Mouse (Mus musculus) intestine, embryonic 14.5 days (tissue): ENCODE measurements around the gene Ahr. TPM values are rescaled to one million over a fixed set of nuclear protein-coding genes. Genes with fewer than 3 reads are reported as not detected.

Experiments used
- ATAC-seq: fragments of 200-750 bp; cut with Nextera tagmentation; replicated peaks from 2 replicates; pipeline ENCODE4 v1.8.0; 2017; ENCODE audit warnings: low read depth, moderate number of reproducible peaks, moderate TSS enrichment, moderate library complexity; ENCODE audit not compliant: low FRiP score, low TSS enrichment
- DNase-seq: peaks from one replicate; pipeline ENCODE4 v3.0.0-alpha.2; 2018; ENCODE audit warnings: low spot score
- H3K27ac ChIP-seq: fragments of 300-500 bp; sonication (generic); 2 replicates; pipeline ENCODE4 v1.5.1; 2014; ENCODE audit warnings: low read depth, mild to moderate bottlenecking, control low read depth
- H3K27me3 ChIP-seq: fragments of 300-500 bp; sonication (generic); replicated peaks from 2 replicates; pipeline ENCODE4 v1.6.1; 2014; ENCODE audit warnings: low read length, control low read depth; ENCODE audit not compliant: control insufficient read depth, insufficient read depth
- H3K36me3 ChIP-seq: fragments of 300-500 bp; sonication (generic); 2 replicates; pipeline ENCODE4 v1.6.1; 2014; ENCODE audit warnings: low read length, control low read depth; ENCODE audit not compliant: control insufficient read depth, insufficient read depth
- H3K4me1 ChIP-seq: fragments of 300-500 bp; sonication (generic); replicated peaks from 2 replicates; pipeline ENCODE4 v1.6.1; 2014; ENCODE audit warnings: low read length, control low read depth, mixed read lengths; ENCODE audit not compliant: control insufficient read depth, insufficient read depth
- H3K4me2 ChIP-seq: fragments of 300-500 bp; sonication (generic); 2 replicates; pipeline ENCODE4 v1.6.1; 2014; ENCODE audit warnings: low read length
- H3K4me3 ChIP-seq: fragments of 300-500 bp; sonication (generic); 2 replicates; pipeline ENCODE4 v1.5.1; 2014; ENCODE audit warnings: low read depth, low read length, control low read depth, mixed read lengths
- H3K9ac ChIP-seq: fragments of 300-500 bp; sonication (generic); 2 replicates; pipeline ENCODE4 v1.6.1; 2014; ENCODE audit warnings: mild to moderate bottlenecking, low read length
- H3K9me3 ChIP-seq: fragments of 300-500 bp; sonication (generic); 2 replicates; pipeline ENCODE4 v1.6.1; 2016; ENCODE audit warnings: low read length, control low read depth; ENCODE audit not compliant: control insufficient read depth
- WGBS: fragments of 180-500 bp; shearing (Covaris S2); extraction: QIAGEN DNeasy Blood & Tissue Kit; methylation state at CpG from one replicate; pipeline ENCODE4 v1.1.7; 2014; 5-methylcytosine and 5-hydroxymethylcytosine counted together
- polyA plus RNA-seq: library from polyadenylated mRNA; unstranded; fragments of >200 nt; fragmentation: Nextera tagmentation; extraction: Ambion mirVana; gene quantifications from 2 replicates; pipeline ENCODE4 v1.2.1, GENCODE M21; 2014

Ahr gene
- polyA plus RNA-seq, 1 experiment from 2014 or later, result 10.2 TPM

DNA sequence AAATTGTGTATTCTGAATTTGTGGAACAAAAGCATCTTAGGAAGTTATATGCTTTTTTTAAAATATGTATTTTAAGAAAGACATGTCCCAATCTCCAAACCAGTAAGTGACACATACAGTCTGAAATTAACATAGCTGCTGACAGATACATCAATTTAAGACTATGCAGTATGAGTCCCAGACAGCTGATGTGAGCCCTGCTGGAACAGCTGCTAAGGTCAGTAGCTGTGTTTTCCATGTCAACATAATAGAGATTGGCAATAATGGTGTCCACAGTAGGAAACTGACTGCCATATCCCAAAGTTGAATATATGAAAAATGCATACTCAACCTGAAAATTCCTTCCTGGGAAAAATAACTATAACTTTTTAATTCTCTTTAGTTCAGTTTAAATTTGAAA is 15.5 kb upstream of the Ahr start:
- Histone ChIP-seq H3K27ac (no peak overlapping the region), H3K27me3 (no peaks in the 10 kb centered on the region), H3K4me1 (no peaks in the 10 kb centered on the region), H3K9me3 (0 out of 2 replicates have a peak, but pooled peaks cover 3% of the 10 kb centered on the region), H3K36me3 (no peaks in the 10 kb centered on the region), H3K4me3 (no peak overlapping the region), H3K9ac (no peak overlapping the region), H3K4me2 (no peak overlapping the region)
- DNase-seq (no peak), ATAC-seq (no peak)

GRCm38 (mm10) chr12:35542836-35543235 is 8.0 kb upstream of the Ahr start:
- Histone ChIP-seq H3K9me3 (no peaks in the 10 kb centered on the region), H3K9ac (no peak overlapping the region), H3K4me1 (no peaks in the 10 kb centered on the region), H3K36me3 (no peaks in the 10 kb centered on the region), H3K27me3 (no peaks in the 10 kb centered on the region), H3K4me3 (no peak overlapping the region), H3K4me2 (no peak overlapping the region), H3K27ac (no peak overlapping the region)
- ATAC-seq, result no peak
- DNase-seq, result no peak
- WGBS, result 70% methylated on average over 3 of the region's 3 CpGs

DNA sequence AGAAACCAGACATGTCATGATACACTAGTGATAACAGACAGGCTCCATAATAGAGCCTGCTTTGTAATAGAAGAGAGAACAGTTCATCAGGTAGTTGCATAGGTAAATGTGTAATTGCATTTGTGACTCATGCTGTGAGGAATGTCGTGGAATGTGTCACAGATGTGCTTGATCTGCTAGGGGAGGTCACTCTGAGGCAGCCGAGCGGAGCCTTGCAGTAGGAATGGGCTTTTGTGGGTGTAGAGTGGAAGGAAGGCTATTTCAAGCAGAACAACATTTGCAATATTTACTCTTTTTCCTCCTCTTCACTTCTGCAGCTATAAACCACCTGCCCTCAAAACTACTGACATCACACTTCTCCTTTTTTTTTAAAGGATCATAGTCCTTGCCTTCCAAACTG is 4.0 kb upstream of the Ahr start:
- no peaks in the 10 kb centered on the region for H3K4me1 ChIP-seq
- no peak overlapping the region for H3K4me3 ChIP-seq
- no peaks in the 10 kb centered on the region for H3K9me3 ChIP-seq
- WGBS, result 45% methylated on average over 3 of the region's 3 CpGs
- ATAC-seq, result no peak
- H3K27me3 ChIP-seq, result 0 out of 2 replicates have a peak, but pooled peaks cover 2% of the 10 kb centered on the region
- H3K9ac ChIP-seq, result no peak overlapping the region
- H3K36me3 ChIP-seq, result no peaks in the 10 kb centered on the region
- DNase-seq, result no peak
- no peak overlapping the region for H3K27ac ChIP-seq
- no peak overlapping the region for H3K4me2 ChIP-seq

DNA sequence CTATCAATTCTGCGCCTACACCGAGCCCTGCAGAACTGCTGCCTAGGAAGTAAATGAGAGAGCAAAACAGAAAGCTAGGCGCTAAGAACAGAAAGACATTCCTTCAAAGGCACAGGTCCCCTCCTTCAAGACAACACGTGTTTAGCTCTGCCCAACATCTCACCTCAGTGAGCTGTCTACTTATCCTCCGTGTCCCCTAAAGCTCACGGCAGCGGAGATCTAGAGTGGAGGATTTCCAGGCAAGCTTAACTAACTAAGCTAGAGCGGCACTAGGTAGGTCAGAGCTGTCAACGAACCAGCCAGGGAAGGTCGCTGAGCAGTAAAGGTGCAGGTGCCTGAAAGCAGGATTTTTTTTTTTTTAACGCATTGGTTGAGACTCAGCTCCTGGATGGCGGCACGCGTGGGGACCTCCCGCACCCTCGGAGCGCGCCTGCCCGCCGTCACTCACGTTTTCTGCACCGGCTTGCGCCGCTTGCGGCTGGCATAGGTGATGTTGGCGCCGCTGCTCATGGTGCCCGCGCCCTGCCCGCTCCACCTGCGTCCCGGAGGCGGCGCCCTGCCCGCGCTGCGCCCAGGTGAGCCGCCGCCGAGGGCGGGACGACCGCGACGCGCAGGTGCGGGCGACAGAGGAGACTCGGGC is 604 bp downstream of the Ahr start:
- H3K9ac ChIP-seq, result peak overlapping the region; percentile 65
- 0 out of 2 replicates have a peak, but pooled peaks cover 3% of the 10 kb centered on the region for H3K27me3 ChIP-seq
- 2% methylated on average over 40 of the region's 49 CpGs for WGBS
- peak overlapping the region; percentile 71 for H3K4me3 ChIP-seq
- H3K4me2 ChIP-seq, result peak overlapping the region; percentile 98
- DNase-seq, result peak; percentile 81
- H3K9me3 ChIP-seq, result no peaks in the 10 kb centered on the region
- no peaks in the 10 kb centered on the region for H3K4me1 ChIP-seq
- peak; percentile 69 for ATAC-seq
- H3K36me3 ChIP-seq, result no peaks in the 10 kb centered on the region
- H3K27ac ChIP-seq, result no peak overlapping the region

- Histone ChIP-seq H3K4me2 (peak overlapping the region; percentile 98), H3K4me3 (peak overlapping the region; percentile 71), H3K9me3 (no peaks in the 10 kb centered on the region), H3K4me1 (no peaks in the 10 kb centered on the region), H3K36me3 (no peaks in the 10 kb centered on the region), H3K27ac (no peak overlapping the region), H3K9ac (no peak overlapping the region), H3K27me3 (0 out of 2 replicates have a peak, but pooled peaks cover 3% of the 10 kb centered on the region)
- no peak for DNase-seq
- no peak for ATAC-seq
Observed at GRCm38 (mm10) chr12:35533748-35534113, 1.1 kb downstream of the Ahr start.

GRCm38 (mm10) chr12:35533133-35533532 is 1.7 kb downstream of the Ahr start:
- H3K9me3 ChIP-seq, result no peaks in the 10 kb centered on the region
- no peaks in the 10 kb centered on the region for H3K4me1 ChIP-seq
- WGBS, result 68% methylated on average over 5 of the region's 5 CpGs
- H3K27ac ChIP-seq, result no peak overlapping the region
- H3K27me3 ChIP-seq, result 0 out of 2 replicates have a peak, but pooled peaks cover 3% of the 10 kb centered on the region
- DNase-seq (no peak), ATAC-seq (no peak)
- peak overlapping the region; percentile 11 for H3K4me3 ChIP-seq
- H3K36me3 ChIP-seq, result no peaks in the 10 kb centered on the region
- peak overlapping the region; percentile 98 for H3K4me2 ChIP-seq
- no peak overlapping the region for H3K9ac ChIP-seq

DNA sequence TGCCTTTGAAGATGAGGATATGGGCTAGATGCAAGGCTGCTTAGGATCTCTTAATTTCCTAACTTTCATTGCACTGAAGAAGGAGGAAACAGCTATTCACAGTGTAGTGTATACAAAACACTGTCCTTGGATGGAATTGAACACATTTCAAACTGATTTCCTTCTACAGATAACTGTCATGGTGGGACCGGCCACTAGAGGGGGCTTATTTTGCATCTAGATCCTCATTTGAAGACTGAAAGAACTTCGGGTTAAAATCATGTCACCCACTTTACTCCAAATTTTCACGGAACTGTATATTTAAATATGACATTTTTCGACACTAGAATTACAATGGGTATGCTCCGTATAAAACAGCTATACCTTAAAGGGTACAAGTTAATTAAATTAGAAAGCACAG is 2.7 kb downstream of the Ahr start:
- Histone ChIP-seq H3K4me3 (no peak overlapping the region), H3K36me3 (no peaks in the 10 kb centered on the region), H3K9ac (no peak overlapping the region), H3K4me1 (no peaks in the 10 kb centered on the region), H3K27me3 (0 out of 2 replicates have a peak, but pooled peaks cover 3% of the 10 kb centered on the region), H3K9me3 (no peaks in the 10 kb centered on the region), H3K27ac (no peak overlapping the region), H3K4me2 (peak overlapping the region; percentile 98)
- DNase-seq, result peak; percentile 79
- 19% methylated on average over 5 of the region's 5 CpGs for WGBS
- no peak for ATAC-seq

GRCm38 (mm10) chr12:35530587-35530986 is 4.3 kb downstream of the Ahr start:
- Histone ChIP-seq H3K27ac (no peak overlapping the region), H3K4me2 (no peak overlapping the region), H3K4me3 (no peak overlapping the region), H3K4me1 (no peaks in the 10 kb centered on the region), H3K36me3 (no peaks in the 10 kb centered on the region), H3K9ac (no peak overlapping the region), H3K27me3 (0 out of 2 replicates have a peak, but pooled peaks cover 3% of the 10 kb centered on the region), H3K9me3 (no peaks in the 10 kb centered on the region)
- ATAC-seq (no peak), DNase-seq (no peak)

DNA sequence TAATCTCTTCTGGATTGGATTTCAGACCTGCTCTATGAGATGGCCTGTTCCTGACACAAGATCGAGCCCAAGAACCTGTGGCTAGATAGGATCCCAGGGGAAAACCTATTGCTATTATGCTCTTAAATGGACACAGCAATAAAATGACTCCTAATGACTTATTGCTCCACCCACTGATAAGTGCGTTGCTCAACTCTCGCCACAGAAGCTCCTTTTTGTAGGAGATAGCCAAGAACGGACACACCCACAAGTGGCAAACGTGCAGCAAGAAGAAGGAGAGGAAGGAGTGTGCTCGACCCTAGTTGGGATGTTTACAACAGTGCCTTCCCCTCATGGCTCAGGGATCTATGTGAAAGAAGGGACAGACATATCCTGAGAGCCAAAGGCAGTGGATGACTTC is 7.4 kb downstream of the Ahr start:
- H3K9ac ChIP-seq, result no peak overlapping the region
- peak; percentile 56 for DNase-seq
- no peak overlapping the region for H3K4me3 ChIP-seq
- 52% methylated on average over 6 of the region's 6 CpGs for whole genome bisulfite sequencing
- no peaks in the 10 kb centered on the region for H3K4me1 ChIP-seq
- H3K9me3 ChIP-seq, result no peaks in the 10 kb centered on the region
- no peak overlapping the region for H3K27ac ChIP-seq
- H3K4me2 ChIP-seq, result no peak overlapping the region
- ATAC-seq, result peak; percentile 78
- no peaks in the 10 kb centered on the region; the same call in 1 of the 2 replicates for H3K36me3 ChIP-seq
- H3K27me3 ChIP-seq, result no peaks in the 10 kb centered on the region
